Mouse (Mus musculus) frontal cortex, adult 2 months (tissue): ENCODE results near the gene Hs6st3. TPM values are rescaled to one million over a fixed set of nuclear protein-coding genes. Genes with fewer than 3 reads are reported as not detected.

Experiments used
- DNase-seq, 2 experiments: peaks; one replicate each; pipeline ENCODE4 v3.0.0; 2022; ENCODE audit warnings: low spot score in 1 of 2; ENCODE audit errors: extremely low spot score in 1 of 2
- polyA plus RNA-seq: library from polyadenylated mRNA; depleted of rRNA; stranded (reverse); fragments of >200 nt; gene quantifications from 2 replicates; pipeline ENCODE4 v1.2.3, GENCODE M21; 2012; rRNA removed

The Hs6st3 gene
- polyA plus RNA-seq, 1 experiment, result 11.1 TPM

DNA sequence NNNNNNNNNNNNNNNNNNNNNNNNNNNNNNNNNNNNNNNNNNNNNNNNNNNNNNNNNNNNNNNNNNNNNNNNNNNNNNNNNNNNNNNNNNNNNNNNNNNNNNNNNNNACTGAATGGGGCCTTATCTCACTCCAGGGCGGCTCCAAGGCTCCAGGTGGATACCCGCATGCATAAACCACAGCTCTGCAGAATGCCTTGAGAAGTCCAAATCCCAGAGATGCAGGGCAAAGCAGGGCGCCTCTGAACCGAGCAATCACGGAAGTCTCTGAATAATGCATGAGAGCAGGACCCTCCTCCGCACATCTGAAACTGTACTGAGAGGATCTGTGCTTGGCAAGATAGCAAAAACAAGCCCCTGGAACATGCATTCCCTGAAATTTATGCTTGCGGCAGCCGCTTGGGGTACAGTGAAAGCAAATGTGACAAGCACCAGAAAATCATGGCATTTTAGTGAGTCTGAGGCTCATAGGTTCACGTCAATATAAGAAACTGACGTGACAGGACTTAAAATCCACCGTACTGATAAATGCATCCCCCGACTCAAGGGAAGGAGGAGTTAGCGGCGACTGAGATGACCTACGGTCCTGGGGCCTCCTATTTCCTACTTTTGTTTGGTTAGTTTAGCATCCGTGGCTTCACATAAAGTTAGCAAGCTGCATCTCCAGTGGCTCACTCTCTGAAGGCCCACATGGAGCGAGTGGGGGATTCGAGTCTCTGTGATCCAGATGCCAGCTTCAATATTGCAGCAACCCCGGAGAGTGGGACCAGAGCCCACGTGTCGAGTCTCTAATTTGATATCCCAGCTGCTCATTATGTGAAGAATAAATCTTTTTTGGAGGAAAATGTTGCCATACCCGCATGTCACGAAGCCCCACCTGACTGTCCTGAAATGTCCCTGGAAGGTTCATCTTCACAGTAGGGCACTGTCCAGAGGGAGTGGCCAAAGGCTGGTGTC is 719.5 kb downstream of the Hs6st3 start:
- DNase-seq, result peak; percentile 60 to 70

DNA sequence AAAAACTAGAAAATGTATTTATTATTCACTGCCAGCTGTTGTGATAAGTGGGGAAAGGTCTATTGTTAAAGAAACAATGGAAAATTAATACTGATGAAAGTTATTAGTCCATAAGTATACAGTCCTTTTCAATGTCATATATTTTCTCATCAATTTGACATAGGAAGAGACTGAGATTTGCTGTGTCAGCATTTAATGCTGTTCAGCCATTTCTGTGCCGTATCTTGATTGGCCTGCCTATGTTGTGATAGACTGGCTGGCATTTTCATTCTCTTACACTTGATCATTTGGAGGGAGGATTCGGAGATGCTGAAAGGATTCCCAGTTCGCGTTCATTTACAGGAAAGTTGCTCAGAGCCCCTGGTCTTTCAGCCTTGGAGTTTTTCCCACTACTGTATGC is 735.5 kb downstream of the Hs6st3 start:
- no peak for DNase-seq

DNA sequence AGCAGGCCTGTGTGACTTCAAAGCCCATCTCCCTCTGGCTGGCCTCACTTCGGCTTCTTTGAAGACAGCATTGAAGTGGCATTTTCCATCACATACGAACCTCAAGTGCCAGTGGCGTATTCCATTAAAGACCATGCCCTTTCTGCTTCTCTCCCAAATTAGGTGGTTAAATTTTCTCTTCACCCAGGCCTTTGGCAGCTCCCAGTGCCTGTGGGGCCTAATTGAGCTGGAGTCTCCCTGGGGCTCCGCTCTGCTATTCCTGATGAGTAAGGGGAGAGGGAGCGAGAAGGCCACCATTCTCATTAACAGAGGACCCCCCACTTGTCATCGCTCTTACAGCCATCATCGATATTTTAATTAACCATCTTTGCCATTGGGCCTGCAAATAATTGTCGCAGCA is 754.8 kb downstream of the Hs6st3 start:
- no peak for DNase-seq

DNA sequence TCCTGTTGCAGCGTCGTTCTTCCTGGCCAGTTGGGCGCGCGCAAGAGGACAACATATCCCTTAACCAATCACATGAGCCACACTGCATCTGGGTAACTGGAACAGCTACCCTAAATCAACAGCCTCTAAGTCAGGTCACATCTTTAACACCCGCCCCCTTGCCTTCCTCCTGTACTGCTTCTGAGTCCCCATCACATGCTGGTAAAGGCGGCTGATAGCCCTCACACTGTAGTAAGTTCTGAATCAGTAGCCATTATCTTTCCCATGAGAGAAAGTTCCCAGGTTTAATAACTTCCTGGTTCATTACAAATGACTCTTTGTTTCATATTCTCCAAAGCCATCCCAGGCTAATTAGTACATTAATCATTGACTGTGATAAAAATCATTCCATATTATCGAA is 757.0 kb downstream of the Hs6st3 start:
- no peak for DNase-seq

DNA sequence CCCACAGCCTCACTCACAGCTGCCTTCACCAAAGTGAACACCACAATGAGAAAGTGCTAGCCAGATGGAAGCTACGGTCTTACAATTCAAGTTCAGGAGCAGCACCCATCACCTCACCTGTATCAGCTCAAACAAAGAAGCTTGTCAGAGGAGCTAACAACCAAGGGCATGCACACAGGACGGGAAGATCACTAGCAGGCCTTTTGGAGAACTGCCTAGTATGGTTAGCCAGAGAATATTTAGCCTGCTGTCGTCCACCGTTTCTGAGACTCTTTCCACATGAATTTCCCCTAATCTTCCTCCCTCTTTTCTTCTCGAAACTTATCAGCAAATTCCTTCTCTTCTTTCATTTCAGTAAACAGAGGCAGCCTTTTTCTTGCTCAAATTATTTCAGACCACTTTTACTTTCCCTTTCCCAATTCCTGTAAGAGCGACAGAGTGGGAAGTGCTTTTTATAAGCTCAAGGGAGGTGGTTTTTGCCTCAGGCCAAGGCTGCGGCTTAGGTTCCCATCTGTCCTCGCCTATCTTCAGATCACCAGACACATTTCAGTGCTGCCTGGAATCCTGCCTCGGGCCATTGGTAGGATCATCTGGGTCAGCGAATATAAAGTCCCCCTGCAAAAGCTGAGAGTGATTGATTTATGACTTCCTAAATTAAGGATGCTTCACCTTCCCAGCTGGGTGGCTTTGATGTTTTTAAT is 757.8 kb downstream of the Hs6st3 start:
- DNase-seq, result no peak

DNA sequence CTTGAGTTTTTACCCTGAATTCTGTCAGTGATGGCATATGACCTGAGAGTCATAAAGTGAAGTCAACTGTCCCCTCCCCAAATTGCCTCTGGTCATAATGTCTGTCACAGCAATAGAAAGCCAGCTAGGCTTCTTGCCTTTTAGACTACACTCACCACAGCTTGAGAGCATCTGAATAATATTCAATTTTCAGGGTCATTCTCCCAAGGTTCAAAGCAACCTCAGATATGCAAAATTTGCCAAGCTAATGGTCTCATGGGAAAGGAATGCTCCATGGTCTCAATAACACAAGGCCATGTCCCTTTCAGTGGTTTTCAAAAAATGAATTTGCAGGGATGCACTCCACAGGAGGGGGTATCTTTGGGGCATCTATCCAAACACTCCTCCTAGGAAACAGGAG is 764.3 kb downstream of the Hs6st3 start:
- no peak for DNase-seq

DNA sequence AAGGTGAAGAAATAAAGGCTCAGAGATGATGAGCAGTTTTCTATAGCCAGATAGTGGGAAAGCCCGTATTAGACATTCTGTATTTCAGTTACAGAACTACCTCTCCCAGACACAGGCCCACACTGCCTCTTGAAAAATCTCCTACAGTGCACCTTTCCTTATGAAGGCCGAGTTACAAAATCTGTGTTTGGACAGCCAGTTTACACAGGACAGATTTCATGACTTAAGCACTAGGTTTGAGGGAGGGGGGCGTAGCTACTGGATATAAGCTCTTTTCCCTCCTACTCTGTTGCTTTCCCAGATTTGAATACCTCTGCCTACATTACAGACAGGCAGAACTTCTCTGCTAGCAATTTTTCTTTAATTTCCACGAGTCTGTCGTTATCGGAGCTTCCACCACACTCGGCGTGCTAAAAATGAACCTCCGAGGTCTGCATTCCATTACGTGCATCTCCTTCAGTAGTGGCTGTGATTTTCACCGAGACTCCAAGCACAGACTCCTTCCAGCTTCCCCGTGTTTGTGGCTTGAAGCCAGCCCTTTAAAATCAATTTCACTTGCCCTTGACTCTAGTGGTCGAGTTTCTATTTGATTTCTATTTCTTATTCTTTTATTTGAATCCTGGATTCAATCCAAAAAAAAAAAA is 770.0 kb downstream of the Hs6st3 start:
- peak; percentile 8 to 43 for DNase-seq

DNA sequence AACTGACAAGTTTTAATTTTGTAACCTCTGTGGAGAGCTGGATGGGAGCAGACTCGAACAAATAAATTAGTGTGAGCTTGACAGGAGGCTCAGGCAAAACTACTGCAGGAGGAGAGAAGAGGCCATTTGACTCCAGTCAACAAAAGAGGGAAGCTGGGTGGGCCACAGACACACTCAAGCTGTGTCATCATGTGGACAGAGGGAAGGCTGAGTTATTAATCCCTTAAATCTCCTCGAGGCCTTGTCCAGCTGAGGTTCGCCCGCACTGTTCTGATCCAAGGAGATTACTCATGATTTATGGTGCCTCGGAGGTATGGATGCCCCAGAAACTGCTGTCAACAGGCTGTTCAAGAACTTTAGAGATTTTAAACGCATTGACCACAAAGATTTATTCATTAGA is 776.4 kb downstream of the Hs6st3 start:
- no peak for DNase-seq

DNA sequence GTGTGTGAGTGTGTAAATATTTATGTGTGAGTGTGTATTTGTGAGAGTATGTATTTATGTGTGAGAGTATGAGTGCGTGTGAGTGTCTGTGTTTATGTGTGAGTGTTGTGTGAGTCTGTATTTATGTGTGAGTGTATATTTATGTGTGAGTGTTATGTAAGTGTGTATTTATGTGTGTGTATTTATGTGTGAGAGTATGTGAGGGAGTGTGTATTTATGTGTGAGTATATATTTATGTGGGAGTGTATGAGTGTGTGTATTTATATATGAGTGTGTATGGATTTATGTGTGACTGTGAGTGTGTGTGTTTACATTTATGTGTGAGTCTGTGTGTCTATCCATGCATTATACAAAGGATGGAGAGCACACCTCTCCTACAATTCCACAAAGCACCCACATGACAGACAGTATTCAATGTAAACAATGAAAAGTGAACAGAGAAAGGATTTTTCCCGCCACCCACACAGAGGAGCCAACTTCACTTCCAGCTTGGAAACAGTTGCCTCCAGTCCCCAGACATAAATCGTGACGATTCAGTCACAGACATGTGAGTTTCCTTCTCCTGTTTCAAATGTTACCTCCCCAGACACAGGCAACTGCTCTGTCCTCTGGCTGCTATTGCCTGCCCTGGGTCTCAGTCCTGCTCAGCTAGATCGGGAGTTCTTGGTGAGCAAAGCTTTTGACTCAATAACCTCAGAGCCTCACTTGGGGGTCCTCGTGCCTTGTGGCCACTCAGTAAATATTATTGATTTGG is 780.3 kb downstream of the Hs6st3 start:
- DNase-seq, result no peak

DNA sequence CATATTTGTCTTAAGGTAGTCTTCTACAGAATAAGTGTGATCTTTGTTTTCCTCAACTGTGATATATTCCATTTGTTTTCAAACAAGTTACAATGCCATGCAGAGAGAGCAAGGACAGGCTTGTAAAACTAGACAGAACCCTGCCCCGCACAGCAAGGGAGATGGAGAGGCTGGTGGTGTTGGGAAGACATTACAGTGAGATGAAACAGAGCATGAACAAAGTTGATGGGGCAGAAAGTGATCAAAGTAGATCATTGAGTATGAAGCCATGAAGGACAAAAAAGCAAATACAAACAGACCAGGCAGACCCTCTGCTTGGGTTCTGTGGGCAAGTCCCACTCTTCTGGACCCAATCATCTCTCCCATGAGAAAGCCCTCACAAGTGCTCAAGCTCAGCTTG is 781.0 kb downstream of the Hs6st3 start:
- no peak for DNase-seq

Other genes starting within 250 kb of the Hs6st3 start
- gene Dzip1, start 212.9 kb upstream of the Hs6st3 start, polyA plus RNA-seq, result 112 and 121 TPM in 2 replicates
- 20.1 and 22.2 TPM in 2 replicates for gene Dnajc3, start 200.4 kb upstream of the Hs6st3 start, polyA plus RNA-seq
- gene Uggt2, start 38.9 kb upstream of the Hs6st3 start, polyA plus RNA-seq, result 43.0 and 46.6 TPM in 2 replicates